Mouse (Mus musculus) G1E (cell line): ENCODE measurements around the gene Setd5.

Source experiments
- CTCF ChIP-seq: IDR thresholded peaks from 2 replicates; pipeline ENCODE4 v1.5.1; 2012; ENCODE audit warnings: low read depth, low read length, inconsistent platforms, mixed read lengths
- GATA1 ChIP-seq: IDR thresholded peaks from 2 replicates; pipeline ENCODE4 v1.6.1; 2012; ENCODE audit warnings: borderline replicate concordance, low read length, inconsistent platforms, mixed read lengths

- no peak for TF ChIP-seq CTCF
- no peak for TF ChIP-seq GATA1
Observed at GRCm38 (mm10) chr6:113065186-113065585, 12.0 kb upstream of the Setd5 start.
